Mouse (Mus musculus) splenic B cell, adult 2 months (primary cell): Measurements from ENCODE around the gene Fam185a.

Experiments
- DNase-seq: peaks from one replicate; pipeline ENCODE4 v3.0.0-alpha.2; 2011; ENCODE audit warnings: low read depth, low spot score
- H3K27me3 ChIP-seq: 2 replicates; pipeline ENCODE4 v1.6.1; 2012; ENCODE audit warnings: mild to moderate bottlenecking, low read length, moderate library complexity, mixed read lengths; ENCODE audit not compliant: control insufficient read depth, poor library complexity, insufficient read depth, severe bottlenecking
- H3K36me3 ChIP-seq: 2 replicates; pipeline ENCODE4 v1.6.1; 2012; ENCODE audit warnings: mild to moderate bottlenecking, low read length, moderate library complexity, mixed read lengths; ENCODE audit not compliant: control insufficient read depth, poor library complexity, insufficient read depth, severe bottlenecking

Gene Fam185a

DNA sequence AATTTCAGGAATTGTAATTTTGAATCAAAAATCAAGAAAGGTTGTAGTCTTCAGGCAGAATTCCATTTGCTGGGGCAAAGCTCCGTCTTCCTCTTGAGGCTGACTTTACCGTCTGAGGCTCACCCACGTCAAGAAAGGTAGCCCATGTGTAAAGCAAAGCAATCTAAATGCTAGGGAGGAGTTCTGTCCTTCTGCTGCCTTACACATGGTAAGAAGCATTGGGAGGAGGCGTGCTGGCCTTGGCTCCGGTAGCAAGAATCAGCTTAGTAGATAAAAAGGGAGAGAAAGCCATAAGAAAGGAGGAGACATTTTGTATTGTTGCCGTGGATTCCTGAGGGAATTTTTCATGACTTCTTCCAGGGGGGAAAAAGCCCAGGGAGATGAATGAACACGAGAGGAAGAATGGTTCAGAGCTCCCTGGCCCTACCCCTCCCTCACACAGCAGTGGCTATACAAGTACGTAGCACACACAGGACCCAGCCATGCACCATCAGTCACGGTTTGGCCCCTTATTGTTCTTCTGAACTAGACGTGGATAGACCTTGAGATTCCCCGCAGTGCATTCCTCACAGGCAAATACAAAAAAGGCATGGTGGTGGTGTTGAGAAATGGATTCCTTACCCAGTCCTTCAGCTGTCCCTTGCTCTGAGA lies 102.2 kb downstream of the Fam185a start:
- Histone ChIP-seq H3K36me3 (no peaks in the 10 kb centered on the region), H3K27me3 (no peaks in the 10 kb centered on the region)
- DNase-seq, result no peak

DNA sequence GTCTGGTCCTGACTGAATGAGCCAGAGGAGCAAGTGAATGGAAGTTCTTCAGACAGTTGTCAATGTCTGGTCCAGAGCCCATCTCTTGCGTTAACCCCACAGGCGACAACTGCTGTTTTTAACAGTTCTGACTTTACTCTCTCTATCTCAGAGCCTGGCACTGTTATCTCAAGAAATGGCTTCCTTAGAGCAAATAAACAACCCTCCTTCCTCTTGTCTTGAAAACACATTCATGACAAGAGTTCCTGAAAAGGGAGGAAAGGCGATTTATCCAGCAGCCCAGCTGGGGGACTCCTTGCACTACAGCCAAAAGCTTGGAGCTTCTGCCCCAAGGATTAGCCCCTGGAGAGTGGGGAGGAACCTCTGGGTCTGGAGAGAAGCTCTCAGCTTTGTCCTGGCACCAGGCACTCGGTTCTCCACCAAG lies 102.7 kb downstream of the Fam185a start:
- DNase-seq, result no peak
- H3K27me3 ChIP-seq, result no peaks in the 10 kb centered on the region
- H3K36me3 ChIP-seq, result no peaks in the 10 kb centered on the region

DNA sequence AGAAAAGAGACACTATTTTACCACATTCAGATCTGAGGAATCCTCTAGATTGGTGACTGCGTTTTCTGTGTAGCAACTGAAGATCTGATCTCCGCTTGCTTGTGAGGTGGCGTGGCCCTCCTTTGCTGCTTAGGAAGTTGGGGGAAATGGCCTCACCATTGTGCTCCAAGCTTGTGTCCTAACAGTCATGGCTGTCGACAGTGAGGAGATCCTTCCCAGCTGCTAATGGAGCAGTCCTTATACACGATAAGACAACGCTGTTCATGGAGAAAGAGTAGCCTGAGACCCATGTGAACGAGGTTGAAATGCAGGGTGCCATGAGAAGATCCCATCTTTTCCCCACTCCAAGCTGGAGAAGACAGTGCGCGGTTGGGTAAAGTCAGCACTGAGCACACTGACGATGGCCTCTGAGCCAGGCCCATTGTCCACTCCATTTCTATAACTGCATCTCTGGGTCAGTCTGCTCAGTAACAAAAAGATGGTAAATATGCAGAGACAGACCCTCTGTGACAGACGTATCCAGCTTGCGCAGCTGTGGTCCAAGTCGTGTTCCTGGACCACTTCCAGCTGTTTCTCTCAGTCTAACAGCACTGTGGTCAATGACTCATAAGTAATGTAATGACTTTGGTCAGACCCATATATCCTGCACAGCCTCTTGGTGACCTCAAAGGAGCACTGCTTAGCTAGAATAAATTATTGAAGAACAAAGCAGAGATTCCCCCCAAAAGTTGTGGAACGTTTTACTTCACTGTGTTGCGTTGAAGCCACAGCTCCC lies 103.5 kb downstream of the Fam185a start:
- no peaks in the 10 kb centered on the region for H3K27me3 ChIP-seq
- no peak for DNase-seq

DNA sequence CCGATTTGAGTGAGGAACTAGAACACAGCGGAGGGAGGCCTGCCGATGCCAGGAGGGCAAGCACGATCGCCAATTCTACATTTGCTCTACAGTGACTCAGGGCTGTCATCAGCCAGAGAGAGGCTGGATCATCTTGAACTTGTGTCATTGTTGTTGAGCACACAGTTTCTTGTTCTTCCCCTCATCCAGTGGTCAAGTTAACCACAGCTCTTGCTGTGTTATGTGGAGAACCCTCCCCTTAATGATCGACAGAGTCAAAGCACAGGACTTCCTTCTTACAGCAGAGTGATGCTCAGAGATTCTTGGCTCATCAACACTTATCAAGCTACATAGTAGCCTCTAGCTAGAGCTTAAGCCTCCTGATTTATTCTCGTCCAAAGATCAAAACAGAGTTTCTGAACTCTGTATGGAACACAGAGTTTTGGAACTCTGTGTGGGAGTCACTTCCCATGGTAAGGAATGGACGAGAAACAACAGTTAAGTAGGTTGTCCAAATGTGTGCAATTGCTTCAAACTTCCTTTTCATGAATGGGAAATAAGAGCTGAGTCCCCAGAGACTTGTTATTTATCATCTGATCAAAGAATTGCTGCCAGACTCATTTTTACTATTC lies 104.5 kb downstream of the Fam185a start:
- DNase-seq, result no peak
- Histone ChIP-seq H3K27me3 (no peaks in the 10 kb centered on the region), H3K36me3 (no peaks in the 10 kb centered on the region)

More for the DNA sequence above, 103.5 kb downstream of the Fam185a start:
- no peaks in the 10 kb centered on the region for H3K36me3 ChIP-seq
